8 mouse cellular contexts compared by ENCODE assay signal in genomic region chr15:8717021-8717571, GRCm38 (mm10). TPM values are rescaled to one million over a fixed set of nuclear protein-coding genes. Genes with fewer than 3 reads are reported as not detected.
DNase-seq lines count a peak whose midpoint lies in the region; ATAC-seq and TF ChIP-seq lines count a peak whose summit lies in the region.

No protein-coding gene starts in this region.

- no peak overlapping the region for H3K4me3 ChIP-seq in embryonic facial prominence, embryonic 13.5 days
- no peak overlapping the region for H3K4me3 ChIP-seq in embryonic facial prominence, embryonic 10.5 days
- H3K4me3 ChIP-seq in lung, postnatal 0 days (ENCODE audit: low read depth, low read length): no peak overlapping the region
- no peak overlapping the region for H3K4me3 ChIP-seq in lung, adult 2 months (replicated peaks; ENCODE audit: extremely low read depth, low read depth, low read length)
- peak overlapping the region; percentile 9; the same call in 1 of the 2 replicates for H3K4me3 ChIP-seq in hindbrain, embryonic 13.5 days
- H3K4me3 ChIP-seq in stomach, embryonic 15.5 days (replicated peaks): no peak overlapping the region

- no peak for DNase-seq in embryonic facial prominence, embryonic 10.5 days (ENCODE audit: low spot score)
- DNase-seq in lung, postnatal 0 days (ENCODE audit: low spot score): peak; percentile 50
- no peak for DNase-seq in lung, adult 2 months
- no peak for DNase-seq in urinary bladder, postnatal 36 days (ENCODE audit: low spot score in 2 of 2)
- no peak for DNase-seq in cerebellum, postnatal 10 days

- H3K9me3 ChIP-seq in embryonic facial prominence, embryonic 13.5 days: no peaks in the 10 kb centered on the region
- H3K9me3 ChIP-seq in embryonic facial prominence, embryonic 10.5 days: no peaks in the 10 kb centered on the region
- H3K9me3 ChIP-seq in lung, postnatal 0 days (ENCODE audit: low read length): no peaks in the 10 kb centered on the region
- no peaks in the 10 kb centered on the region for H3K9me3 ChIP-seq in hindbrain, embryonic 13.5 days
- H3K9me3 ChIP-seq in stomach, embryonic 15.5 days: no peaks in the 10 kb centered on the region

- no peak overlapping the region for H3K9ac ChIP-seq in embryonic facial prominence, embryonic 13.5 days
- H3K9ac ChIP-seq in lung, postnatal 0 days (replicated peaks; ENCODE audit: low read depth): no peak overlapping the region
- no peak overlapping the region for H3K9ac ChIP-seq in hindbrain, embryonic 13.5 days
- no peak overlapping the region for H3K9ac ChIP-seq in stomach, embryonic 15.5 days

- TF ChIP-seq EP300 in lung, postnatal 0 days (IDR thresholded peaks at IDR 0.05): no peak

- TF ChIP-seq CTCF in lung, postnatal 0 days (IDR thresholded peaks at IDR 0.05): no peak
- no peak for TF ChIP-seq CTCF in lung, adult 2 months (IDR thresholded peaks at IDR 0.05; ENCODE audit: insufficient read depth, low read length)

- no peak overlapping the region for H3K27ac ChIP-seq in embryonic facial prominence, embryonic 13.5 days
- no peak overlapping the region for H3K27ac ChIP-seq in embryonic facial prominence, embryonic 10.5 days (replicated peaks)
- H3K27ac ChIP-seq in lung, postnatal 0 days (ENCODE audit: low read length): no peak overlapping the region
- H3K27ac ChIP-seq in hindbrain, embryonic 13.5 days: peak overlapping the region; percentile 66
- no peak overlapping the region for H3K27ac ChIP-seq in stomach, embryonic 15.5 days

- WGBS in embryonic facial prominence, embryonic 13.5 days: 41% methylated on average over 6 of the region's 6 CpGs
- WGBS in embryonic facial prominence, embryonic 10.5 days: 56% methylated on average over 6 of the region's 6 CpGs
- 29% methylated on average over 6 of the region's 6 CpGs for WGBS in lung, postnatal 0 days
- WGBS in lung, adult 2 months: 27% methylated on average over 6 of the region's 6 CpGs
- WGBS in hindbrain, embryonic 13.5 days: 16% methylated on average over 6 of the region's 6 CpGs
- WGBS in stomach, embryonic 15.5 days: 32% methylated on average over 6 of the region's 6 CpGs

- no peaks in the 10 kb centered on the region for H3K36me3 ChIP-seq in embryonic facial prominence, embryonic 13.5 days
- no peaks in the 10 kb centered on the region for H3K36me3 ChIP-seq in embryonic facial prominence, embryonic 10.5 days (replicated peaks)
- no peaks in the 10 kb centered on the region for H3K36me3 ChIP-seq in lung, postnatal 0 days (ENCODE audit: insufficient read depth, low read length)
- no peaks in the 10 kb centered on the region for H3K36me3 ChIP-seq in hindbrain, embryonic 13.5 days
- no peaks in the 10 kb centered on the region for H3K36me3 ChIP-seq in stomach, embryonic 15.5 days

- peaks cover 15% of the 10 kb centered on the region for H3K4me1 ChIP-seq in embryonic facial prominence, embryonic 13.5 days
- H3K4me1 ChIP-seq in embryonic facial prominence, embryonic 10.5 days: peaks cover 13% of the 10 kb centered on the region
- no peaks in the 10 kb centered on the region for H3K4me1 ChIP-seq in lung, postnatal 0 days (ENCODE audit: insufficient read depth, low read depth, low read length)
- no peaks in the 10 kb centered on the region for H3K4me1 ChIP-seq in lung, adult 2 months (ENCODE audit: control insufficient read depth, insufficient read depth, low read length)
- peaks cover 12% of the 10 kb centered on the region for H3K4me1 ChIP-seq in hindbrain, embryonic 13.5 days (replicated peaks)
- H3K4me1 ChIP-seq in stomach, embryonic 15.5 days: no peaks in the 10 kb centered on the region

- no peak for TF ChIP-seq POLR2A in lung, adult 2 months (IDR thresholded peaks at IDR 0.05; ENCODE audit: borderline replicate concordance, extremely low read depth, low read depth, low read length)

- no peak for ATAC-seq in embryonic facial prominence, embryonic 13.5 days (ENCODE audit: insufficient number of reproducible peaks, insufficient read depth, low FRiP score, low TSS enrichment, low read depth)
- peak; percentile 38; the same call in 1 of the 2 replicates for ATAC-seq in lung, postnatal 0 days
- peak; percentile 70 for ATAC-seq in hindbrain, embryonic 13.5 days (ENCODE audit: low FRiP score)
- ATAC-seq in stomach, embryonic 15.5 days (ENCODE audit: insufficient read depth, low FRiP score, low read depth): no peak

- H3K4me2 ChIP-seq in embryonic facial prominence, embryonic 13.5 days: peak overlapping the region; percentile 43; the same call in 1 of the 2 replicates
- H3K4me2 ChIP-seq in lung, postnatal 0 days (replicated peaks; ENCODE audit: low read depth, low read length): peak overlapping the region; percentile 35; the same call in 1 of the 2 replicates
- H3K4me2 ChIP-seq in hindbrain, embryonic 13.5 days: peak overlapping the region; percentile 43
- H3K4me2 ChIP-seq in stomach, embryonic 15.5 days: 0 out of 2 replicates have a peak overlapping the region, but pooled peaks have one; percentile 30

- no peaks in the 10 kb centered on the region for H3K27me3 ChIP-seq in embryonic facial prominence, embryonic 13.5 days
- H3K27me3 ChIP-seq in embryonic facial prominence, embryonic 10.5 days (replicated peaks; ENCODE audit: low read depth, poor library complexity, severe bottlenecking): no peaks in the 10 kb centered on the region; the same call in 1 of the 2 replicates
- H3K27me3 ChIP-seq in lung, postnatal 0 days (replicated peaks; ENCODE audit: insufficient read depth, low read length): no peaks in the 10 kb centered on the region
- peaks cover 4% of the 10 kb centered on the region; the same call in 1 of the 2 replicates for H3K27me3 ChIP-seq in hindbrain, embryonic 13.5 days
- H3K27me3 ChIP-seq in stomach, embryonic 15.5 days (replicated peaks): no peaks in the 10 kb centered on the region

RNA-seq across cellular contexts. Expression of gene Slc1a3, which starts 6.5 kb away (rescaled TPM):
- polyA plus RNA-seq in embryonic facial prominence, embryonic 13.5 days (2015; fragmentation: Nextera tagmentation; extraction: Ambion mirVana): 37.2 and 39.9 TPM in 2 replicates
- polyA plus RNA-seq in embryonic facial prominence, embryonic 10.5 days (2016; fragmentation: Nextera tagmentation; extraction: Ambion mirVana): 24.2 and 25.7 TPM in 2 replicates
- 17.2 and 18.5 TPM in 2 replicates for polyA plus RNA-seq in lung, postnatal 0 days (2015; fragmentation: Nextera tagmentation; extraction: Ambion mirVana)
- polyA plus RNA-seq in lung, adult 2 months (2012; rRNA removed): 16.6 and 18.7 TPM in 2 replicates
- 161 and 176 TPM in 2 replicates for polyA plus RNA-seq in hindbrain, embryonic 13.5 days (2015; fragmentation: Nextera tagmentation; extraction: Ambion mirVana)
- polyA plus RNA-seq in stomach, embryonic 15.5 days (2015; fragmentation: Nextera tagmentation; extraction: Ambion mirVana): 11.1 and 12.3 TPM in 2 replicates

Comparison
In these comparisons a context has a peak if more than half of its experiments do, and no peak if none do; other contexts are left out.
1. ATAC-seq: peak in lung, postnatal 0 days (single experiment) and hindbrain, embryonic 13.5 days (single experiment); none in embryonic facial prominence, embryonic 13.5 days (single experiment) and stomach, embryonic 15.5 days (single experiment).
2. Peak in every context shown above with its lines, with median percentiles within 50 percentile points of each other: H3K4me2 ChIP-seq.